8 mouse cellular contexts compared by ENCODE assay signal in the genomic region with DNA sequence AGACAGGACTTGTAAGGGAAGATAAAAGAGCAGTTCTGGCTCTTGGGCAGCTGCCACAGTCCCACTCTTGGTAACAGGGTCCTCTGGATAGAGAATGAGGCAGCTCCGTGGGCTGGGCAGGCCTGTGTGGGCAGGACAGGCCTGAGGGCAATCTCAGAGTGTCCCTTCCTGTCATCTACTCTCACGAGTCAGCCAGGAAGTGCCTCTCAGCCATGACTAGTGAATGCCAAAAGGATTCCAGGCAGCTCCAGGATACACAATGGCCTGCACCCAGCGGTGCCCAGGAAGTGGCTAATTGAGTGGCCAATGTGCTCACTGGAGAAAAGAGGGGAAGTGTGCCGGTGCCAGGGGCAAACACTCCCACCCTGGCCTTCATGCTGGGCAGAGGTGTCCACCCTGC. TPM values are rescaled to one million over a fixed set of nuclear protein-coding genes. Genes with fewer than 3 reads are reported as not detected.
A peak's percentile ranks its signal among the peaks of the same experiment; 100 is the strongest.
DNase-seq lines count a peak whose midpoint lies in the region; ATAC-seq lines count a peak whose summit lies in the region.

No protein-coding gene starts in this region.

- H3K27me3 ChIP-seq in kidney, embryonic 14.5 days (ENCODE audit: control insufficient read depth, insufficient read depth, low read length), result no peaks in the 10 kb centered on the region
- no peaks in the 10 kb centered on the region for H3K27me3 ChIP-seq in embryonic facial prominence, embryonic 15.5 days

- H3K4me1 ChIP-seq in kidney, embryonic 14.5 days (ENCODE audit: control insufficient read depth, insufficient read depth, low read length), result no peaks in the 10 kb centered on the region
- peaks cover 20% of the 10 kb centered on the region; the same call in 1 of the 2 replicates for H3K4me1 ChIP-seq in embryonic facial prominence, embryonic 15.5 days

- no peak for DNase-seq in kidney, postnatal 10 days
- DNase-seq in heart, postnatal 4 days, result peak; percentile 59
- peak; percentile 78 for DNase-seq in lung, postnatal 25 days (ENCODE audit: low spot score)
- no peak for DNase-seq in left cerebral cortex, adult 11 months (ENCODE audit: low spot score)
- DNase-seq in left cerebral cortex, postnatal 36 days (ENCODE audit: low spot score in 2 of 2), result no peak
- DNase-seq in thymus, postnatal 4 days, result no peak

- H3K27ac ChIP-seq in kidney, embryonic 14.5 days (ENCODE audit: low read depth, low read length), result peak overlapping the region; percentile 42; the same call in 1 of the 2 replicates
- H3K27ac ChIP-seq in embryonic facial prominence, embryonic 15.5 days (replicated peaks), result peak overlapping the region; percentile 28; the same call in 1 of the 2 replicates

- WGBS in kidney, embryonic 14.5 days, result 32% methylated on average over 4 of the region's 4 CpGs
- WGBS in embryonic facial prominence, embryonic 15.5 days, result 24% methylated on average over 4 of the region's 4 CpGs

- ATAC-seq in kidney, embryonic 14.5 days (ENCODE audit: low FRiP score, low TSS enrichment), result no peak
- ATAC-seq in embryonic facial prominence, embryonic 15.5 days (ENCODE audit: insufficient number of reproducible peaks, low FRiP score, low TSS enrichment, low read depth), result no peak

- no peaks in the 10 kb centered on the region for H3K9me3 ChIP-seq in kidney, embryonic 14.5 days (ENCODE audit: control insufficient read depth, low read length)
- H3K9me3 ChIP-seq in embryonic facial prominence, embryonic 15.5 days (replicated peaks), result no peaks in the 10 kb centered on the region

- H3K4me3 ChIP-seq in kidney, embryonic 14.5 days (ENCODE audit: low read length), result no peak overlapping the region
- no peak overlapping the region for H3K4me3 ChIP-seq in embryonic facial prominence, embryonic 15.5 days (replicated peaks)

- H3K36me3 ChIP-seq in kidney, embryonic 14.5 days (ENCODE audit: control insufficient read depth, insufficient read depth, low read length), result no peaks in the 10 kb centered on the region
- H3K36me3 ChIP-seq in embryonic facial prominence, embryonic 15.5 days, result no peaks in the 10 kb centered on the region

- no peak overlapping the region for H3K9ac ChIP-seq in kidney, embryonic 14.5 days (ENCODE audit: low read depth, low read length)
- H3K9ac ChIP-seq in embryonic facial prominence, embryonic 15.5 days, result no peak overlapping the region

- H3K4me2 ChIP-seq in kidney, embryonic 14.5 days (replicated peaks; ENCODE audit: low read depth, low read length), result no peak overlapping the region
- no peak overlapping the region for H3K4me2 ChIP-seq in embryonic facial prominence, embryonic 15.5 days (replicated peaks)

- intact Hi-C loops in left cerebral cortex, postnatal 36 days (cut with DNase I), result no loop called here

RNA-seq across cellular contexts. Expression of a gene that starts 7.4 kb away (rescaled TPM):
- polyA plus RNA-seq in kidney, embryonic 14.5 days (2014; fragmentation: Nextera tagmentation; extraction: Ambion mirVana), result 1.3 and 1.9 TPM in 2 replicates
- 7.5 and 7.8 TPM in 2 replicates for polyA plus RNA-seq in embryonic facial prominence, embryonic 15.5 days (2015; fragmentation: Nextera tagmentation; extraction: Ambion mirVana)
- total RNA-seq in heart, postnatal 4 days (2021), result 1 to 10 TPM; 3.7 to 4.2 TPM
- total RNA-seq in left cerebral cortex, postnatal 36 days (2021), result 100 to 1,000 TPM; 206 to 217 TPM

RNA-seq across cellular contexts. Expression of a gene that starts 47.0 kb away (rescaled TPM):
- 19.9 and 28.1 TPM in 2 replicates for polyA plus RNA-seq in kidney, embryonic 14.5 days (2014; fragmentation: Nextera tagmentation; extraction: Ambion mirVana)
- polyA plus RNA-seq in embryonic facial prominence, embryonic 15.5 days (2015; fragmentation: Nextera tagmentation; extraction: Ambion mirVana), result 27.7 and 30.7 TPM in 2 replicates
- 10 to 100 TPM; 11.6 to 12.6 TPM for total RNA-seq in heart, postnatal 4 days (2021)
- total RNA-seq in left cerebral cortex, postnatal 36 days (2021), result 10 to 100 TPM; 32.8 to 34.7 TPM

RNA-seq across cellular contexts. Expression of a gene that starts 59.0 kb away (rescaled TPM):
- polyA plus RNA-seq in kidney, embryonic 14.5 days (2014; fragmentation: Nextera tagmentation; extraction: Ambion mirVana), result 12.2 and 15.6 TPM in 2 replicates
- 16.5 and 20.8 TPM in 2 replicates for polyA plus RNA-seq in embryonic facial prominence, embryonic 15.5 days (2015; fragmentation: Nextera tagmentation; extraction: Ambion mirVana)
- total RNA-seq in heart, postnatal 4 days (2021), result 1 to 10 TPM; 8.7 to 9.7 TPM
- total RNA-seq in left cerebral cortex, postnatal 36 days (2021), result 10 to 100 TPM; 14.3 to 16.6 TPM

RNA-seq across cellular contexts. Expression of a gene that starts 59.1 kb away (rescaled TPM):
- 97.3 and 115 TPM in 2 replicates for polyA plus RNA-seq in kidney, embryonic 14.5 days (2014; fragmentation: Nextera tagmentation; extraction: Ambion mirVana)
- 80.6 and 81.4 TPM in 2 replicates for polyA plus RNA-seq in embryonic facial prominence, embryonic 15.5 days (2015; fragmentation: Nextera tagmentation; extraction: Ambion mirVana)
- 10 to 100 TPM; 51.6 to 63.0 TPM for total RNA-seq in heart, postnatal 4 days (2021)
- total RNA-seq in left cerebral cortex, postnatal 36 days (2021), result 10 to 100 TPM; 33.3 to 49.5 TPM

Comparison
In these comparisons a context has a peak if more than half of its experiments do, and no peak if none do; other contexts are left out.
1. DNase-seq: peak in heart, postnatal 4 days (single experiment) and lung, postnatal 25 days (single experiment); none in kidney, postnatal 10 days (single experiment), left cerebral cortex, adult 11 months (single experiment), left cerebral cortex, postnatal 36 days (0 of 2) and thymus, postnatal 4 days (single experiment).
2. RNA of a gene that starts 7.4 kb away (total RNA-seq): 206 to 217 TPM in left cerebral cortex, postnatal 36 days; 3.7 to 4.2 TPM in heart, postnatal 4 days; every median in the first group is over 10 times any median in the second.